Mouse (Mus musculus) kidney, postnatal 36 days (tissue): ENCODE data around the gene R3hdm4.
A peak's percentile ranks its signal among the peaks of the same experiment; 100 is the strongest.
"Not testable (repeated sequence)": the region's sequence is repeated elsewhere in the genome, so short reads cannot be mapped to it uniquely, and the experiment has no call there.

ENCODE experiments used
- DNase-seq, 2 experiments: peaks; one replicate each; pipeline ENCODE4 v3.0.0; 2021 to 2022; ENCODE audit warnings: mixed read lengths in 2 of 2

R3hdm4 gene

GRCm38 (mm10) chr10:79897316-79898245, 23.4 kb downstream of the R3hdm4 start:
- peak; percentile 51 to 65 for DNase-seq

GRCm38 (mm10) chr10:79896814-79897213, 24.2 kb downstream of the R3hdm4 start:
- no peak for DNase-seq

GRCm38 (mm10) chr10:79896306-79896705, 24.7 kb downstream of the R3hdm4 start:
- DNase-seq, result no peak

- DNase-seq, result peak; percentile 77 to 91
These were observed 28.4 kb downstream of the R3hdm4 start for GRCm38 (mm10) chr10:79892451-79893118.

- DNase-seq, result no peak
These were observed 30.3 kb downstream of the R3hdm4 start, which contains the start of gene Cfd for GRCm38 (mm10) chr10:79890670-79891069. Cfd (plus strand) TSS chr10:79890853.

GRCm38 (mm10) chr10:79889386-79889785, 31.6 kb downstream of the R3hdm4 start:
- DNase-seq, result peak; percentile 69 to 81

- no peak for DNase-seq
These were observed 34.4 kb downstream of the R3hdm4 start for GRCm38 (mm10) chr10:79886611-79887010.

GRCm38 (mm10) chr10:79886054-79886453, 35.0 kb downstream of the R3hdm4 start, which contains the start of gene Elane:
Elane (plus strand) TSS chr10:79886247.
- no peak for DNase-seq

- DNase-seq, result not testable (repeated sequence)
These were observed 36.1 kb downstream of the R3hdm4 start for GRCm38 (mm10) chr10:79884938-79885337.

GRCm38 (mm10) chr10:79884446-79884845, 36.6 kb downstream of the R3hdm4 start:
- peak; percentile 92 to 93 for DNase-seq

GRCm38 (mm10) chr10:79883297-79884084, 37.5 kb downstream of the R3hdm4 start:
- DNase-seq, result peak; percentile 87 to 94

- DNase-seq, result peak in 1 of 2 experiments; percentile 44
These were observed 39.0 kb downstream of the R3hdm4 start for GRCm38 (mm10) chr10:79881981-79882380.

- DNase-seq, result peak in 1 of 2 experiments; percentile 57
These were observed 40.3 kb downstream of the R3hdm4 start for GRCm38 (mm10) chr10:79880721-79881120.

- no peak for DNase-seq
These were observed 41.5 kb downstream of the R3hdm4 start for GRCm38 (mm10) chr10:79879527-79879926.

- DNase-seq, result peak; percentile 76 to 80
These were observed 43.3 kb downstream of the R3hdm4 start for GRCm38 (mm10) chr10:79877757-79878156.

GRCm38 (mm10) chr10:79877174-79877573, 43.8 kb downstream of the R3hdm4 start:
- peak in 1 of 2 experiments; percentile 53 for DNase-seq

- peak in 1 of 2 experiments; percentile 43 for DNase-seq
These were observed 46.6 kb downstream of the R3hdm4 start, which contains the start of the genes Prtn3 and Plppr3 for GRCm38 (mm10) chr10:79874290-79874862. Prtn3 (plus strand) TSS chr10:79874476. Plppr3 (minus strand) TSS chr10:79874634.

- DNase-seq, result no peak
These were observed 47.2 kb downstream of the R3hdm4 start for GRCm38 (mm10) chr10:79873715-79874289.

- DNase-seq, result no peak
These were observed 47.7 kb downstream of the R3hdm4 start for GRCm38 (mm10) chr10:79873313-79873712.

GRCm38 (mm10) chr10:79872862-79873261, 48.1 kb downstream of the R3hdm4 start:
- DNase-seq, result no peak

- DNase-seq, result no peak
These were observed 49.2 kb downstream of the R3hdm4 start for GRCm38 (mm10) chr10:79871845-79872244.

GRCm38 (mm10) chr10:79866601-79867000, 54.4 kb downstream of the R3hdm4 start:
- no peak for DNase-seq
